Mouse (Mus musculus) spleen, embryonic (tissue): ENCODE data around the gene Znhit2.

ENCODE experiments used
- CTCF ChIA-PET: fragments of 350-600 bp; sonication (Branson Sonifier 250); formaldehyde crosslinking; loops from one replicate; lab custom pipeline; 2022; lab: Charles Lee

Znhit2 gene

GRCm38 (mm10) chr19:6045366-6046293 lies 15.4 kb upstream of the Znhit2 start:
- CTCF ChIA-PET = interaction anchor here (0.6 to 1.5 kb wide), 4 partner anchors 22 to 557 kb away, joined by 3 to 12 read pairs (median 4); partner anchors contain the start of genes Capn1 and Tm7sf2

DNA sequence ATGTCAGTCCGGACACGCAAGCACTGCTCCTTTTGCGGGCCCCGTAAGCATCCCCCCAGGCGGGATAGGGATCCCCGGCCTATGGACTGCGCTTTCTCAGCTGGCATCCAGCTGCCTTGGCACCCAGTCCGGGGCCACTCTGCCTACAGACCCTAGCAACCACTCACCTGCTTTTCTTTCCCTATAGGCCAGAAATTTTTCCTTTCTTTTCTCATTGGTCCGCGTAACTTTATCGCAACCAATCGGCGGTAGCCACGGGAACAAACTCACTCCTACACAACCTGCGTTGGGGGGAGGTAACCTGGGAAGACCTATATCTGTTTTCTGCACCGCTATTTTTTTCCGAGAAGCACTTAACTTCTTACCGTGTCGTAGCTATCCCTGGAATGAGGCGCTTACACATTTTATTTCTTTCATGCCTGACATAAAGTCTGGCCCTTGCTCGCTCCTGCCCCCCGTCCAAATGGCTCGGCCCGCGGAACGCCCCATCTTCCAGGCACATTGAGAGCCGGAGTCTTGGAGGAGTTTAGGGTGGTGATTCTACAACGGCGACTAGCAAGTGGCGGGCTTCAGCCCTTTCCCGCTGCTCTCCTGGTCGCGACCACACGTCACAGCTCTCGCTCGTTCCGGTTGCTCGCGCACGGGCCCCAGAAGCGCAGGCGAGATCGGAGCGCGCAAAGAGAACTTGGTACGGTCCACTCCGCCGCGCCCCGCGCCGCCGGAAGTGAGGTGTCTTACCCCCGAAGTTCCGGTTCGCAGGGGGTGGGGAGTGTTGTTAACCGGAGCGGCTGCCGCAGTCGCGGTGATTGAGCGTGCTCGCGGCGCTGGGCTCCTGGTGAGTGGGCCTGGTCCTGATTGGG lies 14.5 kb upstream of the Znhit2 start, which contains the start of gene Syvn1:
Gene Syvn1 (plus strand): TSS at position 283 of the 860 bp plus-strand sequence.
- CTCF ChIA-PET = interaction anchor here (0.6 to 1.5 kb wide), 5 partner anchors 22 to 558 kb away, joined by 3 to 12 read pairs (median 3); partner anchors contain the start of genes Capn1 and Tm7sf2

DNA sequence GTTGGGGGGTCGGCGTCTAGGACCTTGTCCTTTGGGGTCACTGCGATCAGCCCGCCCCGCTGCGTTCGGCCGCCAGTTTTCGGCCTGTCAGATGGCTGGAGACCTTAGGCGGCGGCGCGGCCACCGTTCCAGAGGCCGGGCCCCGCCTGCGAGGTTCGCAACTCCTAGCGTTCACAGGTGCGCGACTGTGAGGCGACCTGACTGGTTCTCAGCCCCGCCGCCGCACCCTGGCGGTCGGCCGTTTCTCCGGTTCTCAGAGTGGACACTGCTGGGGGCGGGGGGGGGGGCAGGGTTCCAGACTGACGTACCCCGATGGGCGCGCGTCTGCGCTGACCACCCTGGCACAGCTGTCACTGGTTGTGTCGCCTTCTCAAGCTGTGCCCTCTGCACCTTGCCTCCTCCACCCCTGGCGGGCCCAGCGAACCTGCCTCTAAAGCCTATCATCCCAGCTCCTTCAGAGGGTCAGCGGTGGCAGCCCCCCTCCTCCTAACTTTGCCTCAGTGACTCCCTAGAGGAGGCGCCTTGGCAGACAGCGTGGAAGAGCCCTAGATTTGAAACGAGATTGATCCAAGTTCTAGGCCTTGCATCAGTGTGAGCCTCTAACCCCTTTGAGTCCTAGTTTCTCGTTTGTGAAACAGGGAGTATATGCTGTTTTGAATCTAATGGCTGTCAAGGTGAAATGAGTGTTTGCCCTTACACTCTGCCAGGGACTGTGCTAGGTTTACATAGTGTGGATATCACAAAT lies 13.7 kb upstream of the Znhit2 start:
- CTCF ChIA-PET = interaction anchor here (0.7 to 1.5 kb wide), 2 partner anchors 21 to 34 kb away, joined by 3 to 4 read pairs; partner anchors contain the start of gene Tm7sf2

DNA sequence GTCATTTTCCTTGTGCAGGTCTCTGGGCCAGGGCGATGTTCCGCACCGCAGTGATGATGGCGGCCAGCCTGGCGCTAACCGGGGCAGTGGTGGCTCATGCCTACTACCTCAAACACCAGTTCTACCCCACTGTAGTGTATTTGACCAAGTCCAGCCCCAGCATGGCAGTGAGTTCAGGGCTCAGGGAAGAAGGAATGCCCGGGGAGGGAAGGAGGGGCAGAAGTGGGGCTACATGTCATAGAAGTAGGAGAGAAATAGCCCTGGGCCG lies 13.2 kb upstream of the Znhit2 start:
- CTCF ChIA-PET = interaction anchor here (0.7 kb wide), 1 partner anchor 34 kb away, joined by 4 read pairs; no protein-coding TSS in a partner anchor

DNA sequence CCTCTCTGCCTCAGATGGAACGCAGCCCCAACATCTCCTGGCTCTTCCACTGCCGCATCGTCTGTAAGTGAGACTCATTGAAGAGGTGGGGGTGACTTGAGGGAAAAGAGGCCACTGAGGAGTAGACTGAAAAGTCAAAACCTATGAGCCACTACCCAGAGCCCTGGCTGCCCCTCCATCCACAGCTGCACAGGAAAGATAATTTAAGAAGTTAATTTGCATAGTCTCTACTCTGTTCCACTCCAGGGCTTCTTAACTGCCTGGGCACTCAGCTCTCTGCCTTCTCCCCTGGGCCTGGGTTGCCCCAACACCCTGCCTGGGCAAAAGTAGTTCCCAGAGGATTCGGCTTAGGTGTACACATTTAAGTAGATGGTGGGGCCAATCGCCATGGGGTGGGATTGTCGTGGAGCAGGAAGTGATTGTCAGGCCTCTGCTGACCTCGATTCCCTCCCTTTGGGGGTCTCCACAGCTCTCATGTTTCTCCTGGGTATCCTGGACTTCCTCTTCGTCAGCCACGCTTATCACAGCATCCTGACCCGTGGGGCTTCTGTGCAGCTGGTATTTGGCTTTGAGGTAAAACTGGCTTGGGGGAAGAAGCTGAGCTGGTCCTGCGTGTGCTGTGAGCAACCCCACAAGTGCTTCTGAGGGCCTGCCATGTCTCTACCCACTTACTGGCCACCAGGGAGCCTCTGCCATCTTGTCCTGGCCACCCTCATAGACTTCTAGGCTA lies 12.1 kb upstream of the Znhit2 start:
- CTCF ChIA-PET = interaction anchor here (0.5 kb wide), 1 partner anchor 192 kb away, joined by 3 read pairs; the partner anchor contains the start of gene Atg2a

- CTCF ChIA-PET = interaction anchor here (0.6 kb wide), 1 partner anchor 12 kb away, joined by 5 read pairs; no protein-coding TSS in a partner anchor
Measured at GRCm38 (mm10) chr19:6052516-6052915, 8.5 kb upstream of the Znhit2 start.

DNA sequence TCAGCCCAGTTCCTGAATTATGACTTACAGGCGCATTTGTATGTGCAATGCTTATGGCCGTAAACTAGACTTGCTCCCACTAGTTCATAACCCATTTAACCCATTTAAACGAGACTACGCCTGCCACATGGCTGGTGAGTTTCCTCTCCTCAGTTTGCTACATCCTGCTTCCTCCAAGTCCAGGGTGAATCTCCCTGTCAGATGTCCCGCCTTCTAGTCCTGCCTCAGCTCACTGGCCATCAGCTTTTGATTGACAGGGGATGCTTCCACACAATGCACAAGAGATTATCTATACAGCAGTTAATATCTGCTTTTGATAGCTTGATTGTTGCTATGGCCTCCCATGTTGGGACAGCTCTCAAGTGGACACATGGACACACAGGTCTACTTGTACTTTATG lies 6.7 kb upstream of the Znhit2 start:
- CTCF ChIA-PET = no interaction called here

- CTCF ChIA-PET = interaction anchor here (0.7 to 2.3 kb wide), 2 partner anchors 11 to 96 kb away, joined by 3 to 11 read pairs; partner anchors contain the start of gene Tm7sf2
Measured at GRCm38 (mm10) chr19:6056696-6057095, 4.3 kb upstream of the Znhit2 start.

DNA sequence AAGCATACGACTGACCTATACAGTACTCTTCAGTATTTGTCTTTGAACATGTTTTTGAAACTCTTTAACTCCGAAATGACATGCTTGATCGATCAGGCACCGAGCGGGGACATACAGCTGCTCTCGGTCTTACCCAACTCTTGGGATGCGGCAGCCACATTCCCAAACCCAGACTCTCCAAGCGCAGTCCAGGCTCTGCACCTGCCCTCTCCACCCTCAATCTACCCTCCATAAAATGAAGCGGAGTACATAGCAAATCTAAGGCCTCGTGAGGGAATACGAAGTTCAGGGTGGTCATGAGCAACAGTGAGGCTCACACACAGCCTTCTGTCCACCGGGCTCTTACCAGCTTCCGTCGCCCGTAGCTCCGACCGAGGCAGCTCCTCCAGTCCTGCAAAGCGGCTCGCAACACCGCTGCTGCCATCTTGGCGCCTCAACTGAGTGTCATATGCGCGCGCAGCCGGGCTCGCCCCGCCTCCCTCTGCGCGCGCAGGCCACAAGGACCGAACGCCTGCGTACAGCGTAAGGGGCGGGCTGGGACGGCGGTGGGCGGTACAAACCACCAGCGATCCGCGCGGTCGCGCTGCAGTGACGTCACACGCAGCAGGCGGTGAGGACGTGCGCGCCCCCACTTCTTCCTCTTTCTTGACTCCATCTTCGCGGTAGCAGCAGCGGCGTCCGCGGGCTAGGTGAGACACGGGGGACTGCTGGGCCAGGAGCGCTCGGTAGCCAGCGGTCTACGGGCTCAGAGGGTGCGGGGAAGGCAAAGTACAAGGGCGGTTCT lies 3.5 kb upstream of the Znhit2 start, which contains the start of the genes Mrpl49 and Fau:
Gene Mrpl49 (minus strand): TSS at position 473 of the 784 bp plus-strand sequence.
Gene Fau (plus strand): TSS at position 532 of the 784 bp plus-strand sequence.
- CTCF ChIA-PET = interaction anchor here (2.3 kb wide), 1 partner anchor 10 kb away, joined by 11 read pairs; the partner anchor contains the start of gene Tm7sf2

GRCm38 (mm10) chr19:6058513-6058912 lies 2.5 kb upstream of the Znhit2 start:
- CTCF ChIA-PET = no interaction called here

DNA sequence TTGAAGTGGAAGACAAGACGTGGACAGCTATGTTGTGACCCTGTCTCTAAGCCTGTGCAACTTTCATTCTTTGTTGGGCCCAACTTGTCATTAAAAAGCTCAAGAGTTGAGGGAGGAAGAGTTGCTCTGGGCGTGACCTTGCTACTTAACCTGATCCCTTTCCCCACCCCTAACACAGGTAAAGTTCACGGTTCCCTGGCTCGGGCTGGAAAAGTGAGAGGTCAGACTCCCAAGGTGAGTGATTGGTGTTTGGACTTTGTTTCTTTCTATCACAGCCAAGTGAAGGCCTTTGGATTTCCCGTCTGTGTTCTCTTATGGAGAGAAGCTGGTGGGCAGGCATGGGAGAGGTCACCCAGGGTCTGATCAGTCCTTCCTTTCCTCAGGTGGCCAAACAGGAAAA lies 2.0 kb upstream of the Znhit2 start:
- CTCF ChIA-PET = no interaction called here

- CTCF ChIA-PET = interaction anchor here (1.0 kb wide), 1 partner anchor 22 kb away, joined by 3 read pairs; no protein-coding TSS in a partner anchor
Measured at GRCm38 (mm10) chr19:6061641-6062302, 780 bp downstream of the Znhit2 start.

DNA sequence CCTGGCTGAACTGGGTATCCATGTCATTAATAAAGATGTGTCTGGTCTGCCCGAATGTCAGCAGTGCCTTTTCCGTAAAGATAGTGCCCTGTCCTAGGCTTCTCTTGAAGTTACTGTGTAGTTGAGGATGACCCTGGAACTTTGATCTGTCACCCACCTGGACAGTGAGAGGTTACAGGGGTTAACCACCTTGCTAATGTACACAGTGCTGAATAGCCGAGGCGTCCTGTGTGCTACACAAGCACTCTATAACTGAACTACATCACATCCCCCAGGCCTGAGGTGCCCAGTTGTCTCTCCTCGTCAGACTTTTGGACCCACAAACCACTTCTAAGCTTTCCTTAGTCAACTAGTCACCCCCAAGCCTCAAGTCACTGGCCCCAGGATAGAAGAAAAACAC lies 1.4 kb downstream of the Znhit2 start:
- CTCF ChIA-PET = no interaction called here

- CTCF ChIA-PET = no interaction called here
Measured at GRCm38 (mm10) chr19:6063081-6063480, 2.1 kb downstream of the Znhit2 start.

GRCm38 (mm10) chr19:6066571-6066970 lies 5.6 kb downstream of the Znhit2 start:
- CTCF ChIA-PET = interaction anchor here (2.1 kb wide), 1 partner anchor 10 kb away, joined by 11 read pairs; no protein-coding TSS in a partner anchor

GRCm38 (mm10) chr19:6067011-6067723 lies 6.2 kb downstream of the Znhit2 start:
- CTCF ChIA-PET = interaction anchor here (0.8 to 2.1 kb wide), 2 partner anchors 11 to 282 kb away, joined by 3 to 11 read pairs; no protein-coding TSS in a partner anchor

- CTCF ChIA-PET = interaction anchor here (0.7 to 2.1 kb wide), 4 partner anchors 10 to 283 kb away, joined by 3 to 11 read pairs (median 6); partner anchors contain the start of gene Syvn1
Measured at GRCm38 (mm10) chr19:6067724-6068415, 6.9 kb downstream of the Znhit2 start, which contains the start of gene Tm7sf2. Gene Tm7sf2 (minus strand): TSS chr19:6068373.
